Mouse (Mus musculus) cortical plate, adult 2 months (tissue): ENCODE data around the gene Ankfy1.

ENCODE experiments used
- CTCF ChIP-seq: fragments of 200-500 bp; IDR thresholded peaks from 2 replicates; pipeline ENCODE4 v1.5.1; 2011; ENCODE audit warnings: mild to moderate bottlenecking, control low read depth, low read length; ENCODE audit not compliant: insufficient read depth; ENCODE audit errors: extremely low read depth
- POLR2A ChIP-seq: fragments of 200-500 bp; IDR thresholded peaks from 2 replicates; pipeline ENCODE4 v1.6.1; 2011; ENCODE audit warnings: mild to moderate bottlenecking, low read length, control low read depth; ENCODE audit not compliant: insufficient read depth; ENCODE audit errors: extremely low read depth

- TF ChIP-seq CTCF (no peak), POLR2A (no peak)
Measured at GRCm38 (mm10) chr11:72801182-72801581, 111.4 kb downstream of the Ankfy1 start.
